Mouse (Mus musculus): ENCODE results near the gene Slit3.

GRCm38 (mm10) chr11:35288056-35288455 is 167.0 kb downstream of the Slit3 start:
- TF ChIP-seq CTCF (IDR thresholded peaks at IDR 0.05; ENCODE audit: low read depth) (no peak), EP300 (IDR thresholded peaks at IDR 0.05; ENCODE audit: low read depth) (no peak)
